Mouse (Mus musculus): ENCODE results near the gene Serpinb9c.
"Not testable (repeated sequence)": the region's sequence is repeated elsewhere in the genome, so short reads cannot be mapped to it uniquely, and the experiment has no call there.

Gene Serpinb9c

GRCm38 (mm10) chr13:33159642-33160041, at the start of gene Serpinb9c:
Gene Serpinb9c (minus strand): TSS chr13:33159742.
- no peak for DNase-seq (ENCODE audit: low read depth, low spot score)

DNA sequence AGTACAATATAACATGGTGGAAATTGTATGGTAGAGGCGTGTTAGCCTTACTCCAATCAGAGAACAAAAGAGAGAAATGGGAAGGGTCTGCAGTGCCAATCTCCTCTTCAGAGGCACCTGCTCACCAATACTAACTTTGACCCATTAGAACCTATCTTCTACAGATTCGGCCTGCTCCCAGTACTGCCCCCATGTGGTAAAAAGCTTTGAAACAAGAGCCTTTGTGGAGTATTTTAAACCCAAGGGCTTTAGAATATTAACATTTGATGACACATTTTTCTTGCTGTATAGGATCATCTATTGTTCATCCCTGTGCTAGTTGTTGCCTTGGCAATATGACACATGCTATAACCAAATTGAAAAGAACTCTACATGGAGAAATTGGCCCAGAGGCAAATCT, 40.2 kb upstream of the Serpinb9c start:
- no peak for DNase-seq (ENCODE audit: low read depth, low spot score)

DNA sequence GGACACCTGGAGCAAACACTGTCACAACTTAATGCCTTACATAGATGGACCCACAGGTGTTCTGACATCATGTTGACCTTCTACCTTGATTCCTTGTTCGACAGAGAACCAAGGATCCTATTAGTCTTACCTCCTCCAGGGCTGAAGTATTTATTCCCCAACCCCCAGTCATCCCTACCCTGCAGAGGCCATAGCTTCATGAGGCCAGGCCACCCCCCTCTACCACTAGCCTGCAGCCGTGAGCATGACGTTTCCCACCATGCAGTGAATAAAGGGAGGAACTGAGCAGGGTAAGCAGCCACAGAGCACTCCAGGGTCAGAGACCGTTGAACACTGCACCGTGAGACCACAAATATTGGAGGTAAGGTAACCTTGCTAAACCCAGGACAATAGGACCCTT, 33.1 kb upstream of the Serpinb9c start, which contains the start of gene Serpinb9d:
Serpinb9d (plus strand) TSS at position 301 of the 400 bp plus-strand sequence.
- DNase-seq (ENCODE audit: low read depth, low spot score), result no peak

- not testable (repeated sequence) for DNase-seq (ENCODE audit: low read depth, low spot score)
Measured at GRCm38 (mm10) chr13:33190486-33190885, 30.9 kb upstream of the Serpinb9c start.

DNA sequence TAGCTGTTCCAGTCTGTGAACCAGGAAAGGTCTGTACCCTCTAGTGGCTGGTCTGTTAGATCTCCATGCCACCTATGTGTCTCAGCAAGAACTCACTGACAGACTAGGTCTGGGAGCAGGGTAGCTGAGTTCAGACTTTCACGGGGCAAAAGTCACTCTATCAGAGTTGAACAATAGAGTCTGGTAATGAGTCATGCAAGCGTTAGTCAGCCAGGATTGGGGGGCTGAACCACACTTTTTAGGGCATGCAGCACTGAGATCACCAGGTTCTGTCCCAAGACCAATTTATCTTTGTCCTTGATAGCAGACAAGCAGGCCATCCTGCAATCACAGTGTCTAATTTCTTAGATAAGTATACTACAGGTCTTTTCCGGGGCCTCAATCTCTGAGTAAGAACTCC, 18.1 kb downstream of the Serpinb9c start:
- no peak for DNase-seq (ENCODE audit: low read depth, low spot score)

DNA sequence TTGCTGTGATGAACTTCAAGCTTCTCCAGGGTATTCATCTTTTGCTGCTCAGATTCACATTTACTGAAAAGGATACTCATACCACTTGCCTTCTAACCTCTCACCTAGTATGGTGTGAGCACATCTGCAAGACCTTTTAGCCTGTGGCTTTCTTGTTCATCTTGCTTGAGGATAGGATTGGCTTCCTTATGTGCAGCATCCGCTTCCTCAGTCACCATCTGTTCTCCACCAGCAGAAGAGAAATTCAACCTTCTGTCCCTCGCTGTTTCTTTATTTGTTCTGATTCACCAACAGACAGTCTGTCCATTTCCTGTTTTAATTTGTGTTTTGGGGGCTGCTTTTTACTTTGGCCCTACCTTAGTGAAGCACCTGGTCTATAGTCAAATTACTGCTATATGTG, 21.8 kb downstream of the Serpinb9c start:
- no peak for DNase-seq (ENCODE audit: low read depth, low spot score)

- DNase-seq (ENCODE audit: low read depth, low spot score), result no peak
Measured at GRCm38 (mm10) chr13:33113054-33113453, 46.5 kb downstream of the Serpinb9c start.

DNA sequence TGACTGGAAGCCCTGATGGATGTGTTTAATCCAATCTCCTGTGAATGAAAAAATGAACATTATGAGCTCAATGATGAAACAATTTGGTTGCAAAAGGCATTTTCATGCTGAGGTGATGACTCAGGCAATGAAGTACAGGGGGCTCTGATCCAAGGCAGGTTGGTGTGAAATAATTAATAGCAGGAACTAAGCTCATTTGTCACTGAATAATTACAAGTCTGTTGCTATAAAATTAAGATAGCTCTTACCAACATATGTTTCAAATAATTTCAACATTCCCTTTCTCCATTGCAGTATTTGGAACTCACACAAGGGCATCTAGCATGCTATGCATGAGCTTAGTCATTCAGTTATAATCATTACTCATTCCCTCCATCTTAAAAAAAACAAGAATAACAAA, 53.9 kb downstream of the Serpinb9c start:
- DNase-seq (ENCODE audit: low read depth, low spot score), result no peak

Data from retina, adult 2 months (tissue).